Mouse (Mus musculus) limb, embryonic 14.5 days (tissue): ENCODE data around the gene Rps6ka1. TPM values are rescaled to one million over a fixed set of nuclear protein-coding genes. Genes with fewer than 3 reads are reported as not detected.

ENCODE experiments used
- ATAC-seq: fragments of 200-750 bp; cut with Nextera tagmentation; 2 replicates; pipeline ENCODE4 v1.8.0; 2017; ENCODE audit warnings: low read depth, moderate number of reproducible peaks, moderate TSS enrichment; ENCODE audit not compliant: low FRiP score
- DNase-seq: peaks from one replicate; pipeline ENCODE4 v3.0.0-alpha.2; 2015; ENCODE audit warnings: low spot score
- H3K27ac ChIP-seq: fragments of 300-500 bp; sonication (generic); replicated peaks from 2 replicates; pipeline ENCODE4 v1.5.1; 2014; ENCODE audit warnings: low read depth, mild to moderate bottlenecking, low read length, moderate library complexity, mixed read lengths
- H3K27me3 ChIP-seq: fragments of 300-500 bp; sonication (generic); 2 replicates; pipeline ENCODE4 v1.6.1; 2014; ENCODE audit warnings: low read length, mixed read lengths; ENCODE audit not compliant: control insufficient read depth, insufficient read depth
- H3K36me3 ChIP-seq: fragments of 300-500 bp; sonication (generic); 2 replicates; pipeline ENCODE4 v1.6.1; 2014; ENCODE audit warnings: mild to moderate bottlenecking, low read length, moderate library complexity, mixed read lengths; ENCODE audit not compliant: control insufficient read depth, insufficient read depth
- H3K4me1 ChIP-seq: fragments of 300-500 bp; sonication (generic); 2 replicates; pipeline ENCODE4 v1.6.1; 2014; ENCODE audit warnings: antibody characterized with exemption, low read length, mixed read lengths; ENCODE audit not compliant: control insufficient read depth, insufficient read depth
- H3K4me2 ChIP-seq: fragments of 300-500 bp; sonication (generic); replicated peaks from 2 replicates; pipeline ENCODE4 v1.6.1; 2014; ENCODE audit warnings: low read depth, mild to moderate bottlenecking, low read length, moderate library complexity; ENCODE audit not compliant: severe bottlenecking
- H3K4me3 ChIP-seq: fragments of 300-500 bp; sonication (generic); replicated peaks from 2 replicates; pipeline ENCODE4 v1.5.1; 2014; ENCODE audit warnings: low read length
- H3K9ac ChIP-seq: fragments of 300-500 bp; sonication (generic); 2 replicates; pipeline ENCODE4 v1.6.1; 2014; ENCODE audit warnings: mild to moderate bottlenecking, low read depth, low read length, moderate library complexity; ENCODE audit not compliant: severe bottlenecking
- H3K9me3 ChIP-seq: fragments of 300-500 bp; sonication (generic); 2 replicates; pipeline ENCODE4 v1.6.1; 2016; ENCODE audit warnings: low read length; ENCODE audit not compliant: control insufficient read depth
- POLR2A ChIP-seq: fragments of 200-500 bp; IDR thresholded peaks from 2 replicates; pipeline ENCODE4 v1.8.0; 2012; ENCODE audit warnings: inconsistent platforms, mild to moderate bottlenecking, moderate library complexity, borderline replicate concordance; ENCODE audit not compliant: insufficient read depth, insufficient read length; ENCODE audit errors: extremely low read depth
- WGBS: fragments of 180-500 bp; shearing (Covaris S2); extraction: QIAGEN DNeasy Blood & Tissue Kit; methylation state at CpG from one replicate; pipeline ENCODE4 v1.1.7; 2014; 5-methylcytosine and 5-hydroxymethylcytosine counted together
- polyA plus RNA-seq, 2 experiments: library from polyadenylated mRNA; depleted of rRNA in 1 of 2; stranded (reverse) in 1 of 2; unstranded in 1 of 2; fragments of >200 nt; fragmentation: Nextera tagmentation in 1 of 2; extraction: Ambion mirVana in 1 of 2; gene quantifications; 2 replicates each; pipeline versions ENCODE4 v1.2.1 to v1.2.3; 2012 to 2014

Gene Rps6ka1
- polyA plus RNA-seq, 2 experiments: 25.1 to 33.8 TPM

DNA sequence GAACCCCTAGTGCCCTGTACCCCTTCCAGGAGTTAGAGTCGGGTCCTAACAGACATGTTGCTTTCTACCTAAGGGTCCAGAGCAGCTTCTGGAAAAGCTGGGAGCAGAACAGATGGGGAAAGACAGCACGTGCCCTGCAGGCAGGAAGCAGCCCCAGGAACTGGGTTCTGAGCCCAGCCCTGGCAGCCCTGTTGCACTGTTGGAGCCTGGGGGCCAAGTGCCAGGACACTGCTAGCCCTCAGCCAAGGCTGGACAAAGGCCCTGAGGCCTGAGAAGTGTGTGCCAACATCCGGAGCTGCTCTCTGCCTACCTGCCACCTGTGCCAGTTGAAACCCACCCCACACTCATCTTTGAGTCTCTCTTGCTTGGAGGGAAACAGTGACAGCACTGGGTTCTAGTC lies 2.7 kb downstream of the Rps6ka1 start:
- H3K9ac ChIP-seq: no peak overlapping the region
- 0 out of 2 replicates have a peak, but pooled peaks cover 7% of the 10 kb centered on the region for H3K36me3 ChIP-seq
- WGBS: 86% methylated on average over 3 of the region's 3 CpGs
- no peak overlapping the region for H3K4me2 ChIP-seq
- H3K4me1 ChIP-seq: peaks cover 17% of the 10 kb centered on the region
- no peak for TF ChIP-seq POLR2A
- ATAC-seq: no peak
- no peaks in the 10 kb centered on the region for H3K27me3 ChIP-seq
- no peak overlapping the region for H3K4me3 ChIP-seq
- H3K27ac ChIP-seq: no peak overlapping the region
- no peaks in the 10 kb centered on the region for H3K9me3 ChIP-seq
- DNase-seq: no peak

DNA sequence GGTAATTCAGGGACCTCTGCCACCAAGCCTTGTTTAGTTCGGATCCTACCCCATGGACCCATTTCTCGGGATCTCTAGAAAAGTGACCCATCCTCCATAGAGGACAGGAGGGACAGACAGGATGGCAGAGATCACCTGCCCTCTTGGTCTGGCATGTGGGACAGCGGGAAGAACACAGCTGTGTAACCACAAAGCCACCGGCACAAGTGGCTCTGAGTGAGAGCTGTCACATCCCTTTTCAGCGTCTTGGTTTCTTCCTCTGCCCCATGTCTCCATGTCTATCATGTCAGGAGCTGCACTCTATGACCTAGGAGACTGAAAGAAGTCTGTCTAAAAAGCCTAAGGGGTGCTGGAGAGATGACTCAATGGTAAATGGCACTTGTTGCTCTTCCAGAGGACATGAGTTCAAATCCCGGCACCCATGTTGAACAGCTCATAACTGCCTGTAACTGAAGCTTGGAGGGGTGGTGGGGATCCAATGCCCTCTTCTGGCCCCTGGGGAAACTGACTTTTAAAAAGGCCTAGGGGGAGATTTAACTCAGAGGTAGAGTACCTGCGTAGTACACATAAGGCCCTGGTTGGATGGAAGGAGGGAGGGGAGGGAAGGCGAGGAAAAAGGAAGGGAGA lies 3.4 kb downstream of the Rps6ka1 start:
- ATAC-seq (no peak), DNase-seq (no peak)
- no peaks in the 10 kb centered on the region for H3K9me3 ChIP-seq

DNA sequence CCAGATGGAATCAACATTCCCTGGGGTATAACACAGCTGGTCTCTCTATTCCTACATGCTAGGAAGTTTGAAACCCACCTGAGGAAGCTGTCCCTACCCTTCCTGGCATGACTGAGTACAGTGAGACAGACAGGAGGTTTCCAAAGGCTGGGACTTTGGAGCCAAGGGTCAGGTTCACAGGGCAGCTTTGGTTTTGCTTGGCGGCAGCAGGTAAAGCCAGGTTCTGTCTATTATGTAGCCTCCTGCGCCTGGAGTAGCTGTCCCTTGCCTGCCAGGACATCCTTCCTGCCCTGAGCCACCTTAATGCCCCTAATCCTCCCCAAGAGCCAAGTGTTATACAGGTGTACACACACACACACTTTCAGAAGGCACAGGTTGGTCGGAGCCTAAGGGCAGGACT lies 5.7 kb downstream of the Rps6ka1 start:
- H3K9me3 ChIP-seq: no peaks in the 10 kb centered on the region
- DNase-seq (no peak), ATAC-seq (no peak)
- H3K27me3 ChIP-seq: no peaks in the 10 kb centered on the region
- no peak overlapping the region for H3K4me2 ChIP-seq
- H3K36me3 ChIP-seq: peaks cover 13% of the 10 kb centered on the region; the same call in 1 of the 2 replicates
- 89% methylated on average over 3 of the region's 3 CpGs for WGBS
- no peak for TF ChIP-seq POLR2A
- no peak overlapping the region for H3K9ac ChIP-seq
- no peak overlapping the region for H3K27ac ChIP-seq
- H3K4me3 ChIP-seq: no peak overlapping the region
- peaks cover 15% of the 10 kb centered on the region for H3K4me1 ChIP-seq

More for the DNA sequence above, 3.4 kb downstream of the Rps6ka1 start:
- Histone ChIP-seq H3K4me3 (no peak overlapping the region), H3K27ac (no peak overlapping the region), H3K9ac (no peak overlapping the region), H3K36me3 (0 out of 2 replicates have a peak, but pooled peaks cover 9% of the 10 kb centered on the region), H3K4me2 (no peak overlapping the region), H3K27me3 (no peaks in the 10 kb centered on the region), H3K4me1 (peaks cover 17% of the 10 kb centered on the region)
- WGBS: 92% methylated on average over 8 of the region's 8 CpGs
- no peak for TF ChIP-seq POLR2A

DNA sequence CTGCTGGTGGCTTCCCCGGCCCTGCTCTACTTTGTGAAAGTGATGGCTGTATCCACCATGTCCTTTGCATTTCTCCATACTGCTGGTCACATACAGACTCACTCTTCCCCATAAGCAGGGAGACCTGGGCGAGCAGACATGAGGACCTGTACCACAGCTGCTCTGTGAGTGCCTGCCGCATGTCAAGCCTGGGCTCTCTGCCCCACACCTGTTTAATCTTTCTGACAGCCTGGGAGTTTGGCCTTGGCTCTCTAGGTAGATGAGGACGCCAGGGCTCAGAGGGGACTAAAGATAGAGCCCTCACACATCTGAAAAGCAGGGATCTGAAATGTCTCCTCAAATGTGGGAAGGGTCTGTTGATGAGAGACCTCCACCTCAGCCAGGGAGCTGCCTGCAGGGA lies 6.2 kb downstream of the Rps6ka1 start:
- WGBS: 76% methylated on average over 4 of the region's 4 CpGs
- no peak overlapping the region for H3K4me3 ChIP-seq
- H3K4me2 ChIP-seq: no peak overlapping the region
- DNase-seq (no peak), ATAC-seq (no peak)
- no peak overlapping the region for H3K9ac ChIP-seq
- H3K9me3 ChIP-seq: no peaks in the 10 kb centered on the region
- peaks cover 13% of the 10 kb centered on the region; the same call in 1 of the 2 replicates for H3K36me3 ChIP-seq
- no peak overlapping the region for H3K27ac ChIP-seq
- no peak for TF ChIP-seq POLR2A
- no peaks in the 10 kb centered on the region for H3K27me3 ChIP-seq
- H3K4me1 ChIP-seq: peaks cover 10% of the 10 kb centered on the region

DNA sequence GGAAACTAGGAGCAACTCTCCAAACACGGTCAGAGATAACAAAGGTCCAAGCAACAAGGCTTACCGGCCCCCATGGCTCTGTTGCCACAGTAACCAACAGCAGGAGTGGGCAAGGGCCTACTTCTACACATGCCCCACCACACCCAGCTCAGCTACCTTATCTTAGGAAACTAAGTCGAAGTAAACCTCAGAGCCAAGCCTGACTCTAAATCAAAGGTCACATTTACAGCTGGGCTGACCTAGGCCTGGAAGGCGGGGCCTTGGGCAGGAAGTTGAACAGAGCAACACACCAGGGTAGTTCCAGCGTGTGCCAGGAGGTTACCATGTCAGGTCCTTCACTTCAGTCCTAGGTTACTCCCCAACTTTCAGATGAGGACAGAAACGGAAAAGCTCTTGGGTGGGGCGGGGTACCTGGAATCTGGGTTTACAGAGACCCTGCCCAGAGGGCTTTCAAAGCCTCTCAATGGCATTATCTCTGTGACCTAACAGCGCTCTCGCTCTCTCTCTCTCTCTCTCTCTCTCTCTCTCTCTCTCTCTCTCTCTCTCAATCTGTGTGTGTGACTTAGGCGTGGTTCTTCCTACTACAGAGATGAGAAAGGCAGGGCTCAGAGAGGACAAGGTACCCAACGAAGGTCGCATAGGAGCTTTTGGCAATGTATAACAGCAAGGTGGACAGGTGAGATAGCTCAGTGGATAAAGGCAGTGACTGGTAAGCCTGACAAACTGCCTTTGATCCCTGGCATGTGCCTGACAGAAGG lies 8.3 kb downstream of the Rps6ka1 start:
- H3K27ac ChIP-seq: no peak overlapping the region
- no peak overlapping the region for H3K4me3 ChIP-seq
- 69% methylated on average over 12 of the region's 12 CpGs for WGBS
- H3K36me3 ChIP-seq: peaks cover 13% of the 10 kb centered on the region; the same call in 1 of the 2 replicates
- no peak for DNase-seq
- H3K9ac ChIP-seq: no peak overlapping the region
- no peaks in the 10 kb centered on the region for H3K4me1 ChIP-seq
- H3K9me3 ChIP-seq: no peaks in the 10 kb centered on the region
- TF ChIP-seq POLR2A: no peak
- H3K4me2 ChIP-seq: no peak overlapping the region
- H3K27me3 ChIP-seq: no peaks in the 10 kb centered on the region
- no peak for ATAC-seq
